Mouse (Mus musculus) left cerebral cortex, postnatal 4 days (tissue): ENCODE measurements around the gene Fance. TPM values are rescaled to one million over a fixed set of nuclear protein-coding genes. Genes with fewer than 3 reads are reported as not detected.

Experiments
- DNase-seq: peaks from one replicate; pipeline ENCODE4 v3.0.0-alpha.2; 2022
- intact Hi-C: fragments of 180-260 bp; cut with DNase I; formaldehyde crosslinking; loops from one replicate; pipeline ENCODE4 v1.15.1; 2025
- total RNA-seq, 2 experiments: library from RNA; stranded (reverse); gene quantifications; 2 replicates each; pipeline ENCODE4 v1.2.3; 2021

Gene Fance
- total RNA-seq, 2 experiments from 2014 or later = 28.9 to 29.0 TPM

- intact Hi-C loops = no loop called here
- DNase-seq = no peak
Observed at GRCm38 (mm10) chr17:28291346-28291745, 22.0 kb upstream of the Fance start.

GRCm38 (mm10) chr17:28293716-28294115 lies 19.6 kb upstream of the Fance start:
- no peak for DNase-seq
- intact Hi-C loops = no loop called here

GRCm38 (mm10) chr17:28294449-28295333 lies 18.6 kb upstream of the Fance start:
- no peak for DNase-seq
- intact Hi-C loops = no loop called here

- DNase-seq = no peak
- intact Hi-C loops = no loop called here
Observed at GRCm38 (mm10) chr17:28298888-28299287, 14.4 kb upstream of the Fance start.

- DNase-seq = no peak
- intact Hi-C loops = loop anchor here (10.0 kb wide), 1 partner anchor 215 kb away; the partner anchor contains the start of gene Tcp11
Observed at GRCm38 (mm10) chr17:28299669-28300320, 13.5 kb upstream of the Fance start.

- DNase-seq = no peak
- intact Hi-C loops = loop anchor here (10.0 kb wide), 1 partner anchor 216 kb away; the partner anchor contains the start of gene Tcp11
Observed at GRCm38 (mm10) chr17:28300323-28300722, 13.0 kb upstream of the Fance start.

- DNase-seq = no peak
- intact Hi-C loops = loop anchor here (10.0 kb wide), 1 partner anchor 216 kb away; the partner anchor contains the start of gene Tcp11
Observed at GRCm38 (mm10) chr17:28300850-28301249, 12.5 kb upstream of the Fance start.

- intact Hi-C loops = loop anchor here (5.0 to 10.0 kb wide), 2 partner anchors 78 to 220 kb away; partner anchors contain the start of gene Tcp11
- DNase-seq = no peak
Observed at GRCm38 (mm10) chr17:28305172-28305571, 8.1 kb upstream of the Fance start.

- intact Hi-C loops = loop anchor here (5.0 to 10.0 kb wide), 2 partner anchors 81 to 224 kb away; partner anchors contain the start of gene Tcp11
- DNase-seq = peak; percentile 92
Observed at GRCm38 (mm10) chr17:28308297-28309195, 4.8 kb upstream of the Fance start.

- no peak for DNase-seq
- intact Hi-C loops = no loop called here
Observed at GRCm38 (mm10) chr17:28310831-28311230, 2.5 kb upstream of the Fance start.

GRCm38 (mm10) chr17:28311366-28312132 lies 1.8 kb upstream of the Fance start:
- intact Hi-C loops = no loop called here
- no peak for DNase-seq

- intact Hi-C loops = no loop called here
- peak; percentile 44 for DNase-seq
Observed at GRCm38 (mm10) chr17:28312232-28313211, 797 bp upstream of the Fance start.

- peak; percentile 39 for DNase-seq
- intact Hi-C loops = no loop called here
Observed at GRCm38 (mm10) chr17:28313880-28314225, 534 bp downstream of the Fance start.

- peak; percentile 57 for DNase-seq
- intact Hi-C loops = no loop called here
Observed at GRCm38 (mm10) chr17:28315611-28316160, 2.4 kb downstream of the Fance start.

- no peak for DNase-seq
- intact Hi-C loops = no loop called here
Observed at GRCm38 (mm10) chr17:28316476-28316875, 3.2 kb downstream of the Fance start.

- DNase-seq = no peak
- intact Hi-C loops = no loop called here
Observed at GRCm38 (mm10) chr17:28317091-28317490, 3.8 kb downstream of the Fance start.

GRCm38 (mm10) chr17:28317725-28318124 lies 4.4 kb downstream of the Fance start:
- intact Hi-C loops = no loop called here

GRCm38 (mm10) chr17:28321700-28322099 lies 8.4 kb downstream of the Fance start:
- intact Hi-C loops = no loop called here
- DNase-seq = no peak

More at GRCm38 (mm10) chr17:28317725-28318124, 4.4 kb downstream of the Fance start:
- no peak for DNase-seq
